Mouse (Mus musculus): Measurements from ENCODE around the gene Cd59b.
A peak's percentile ranks its signal among the peaks of the same experiment; 100 is the strongest.

DNA sequence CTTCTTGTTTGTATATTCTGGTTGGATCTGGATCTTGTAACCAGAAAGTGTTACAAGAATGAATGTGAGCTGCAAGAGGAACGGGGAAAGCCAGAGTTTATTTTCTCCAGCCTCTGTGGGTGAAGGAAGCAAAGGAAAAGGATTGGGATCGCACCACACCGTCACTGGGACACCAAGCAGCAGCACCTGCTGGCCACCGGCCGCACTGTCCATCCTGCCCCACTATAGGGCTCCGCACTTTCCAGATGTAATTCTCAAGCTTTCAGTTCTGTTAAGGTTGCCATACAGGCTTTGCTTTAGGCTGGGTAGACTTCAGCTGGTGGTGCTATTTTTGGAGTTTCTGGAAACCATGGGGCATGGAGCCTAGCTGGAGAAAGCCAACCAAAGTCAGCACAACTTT, 50.7 kb downstream of the Cd59b start:
- peak; percentile 45 for TF ChIP-seq CTCF (IDR thresholded peaks at IDR 0.05; ENCODE audit: low read depth, low read length)
- no peak for TF ChIP-seq POLR2A (IDR thresholded peaks at IDR 0.05; ENCODE audit: extremely low read depth, insufficient read depth, low read length)
